Mouse (Mus musculus) spleen, adult 2 months (tissue): Measurements from ENCODE around the gene Gse1.

Experiments
- CTCF ChIP-seq: fragments of 200-500 bp; IDR thresholded peaks from 2 replicates; pipeline ENCODE4 v1.5.1; 2011; ENCODE audit warnings: mild to moderate bottlenecking, inconsistent platforms; ENCODE audit not compliant: insufficient read depth, insufficient read length, insufficient replicate concordance; ENCODE audit errors: extremely low read depth
- POLR2A ChIP-seq: fragments of 200-500 bp; IDR thresholded peaks from 2 replicates; pipeline ENCODE4 v1.6.1; 2011; ENCODE audit warnings: low read depth, low read length, inconsistent platforms

GRCm38 (mm10) chr8:120610824-120611223, 382.6 kb downstream of the Gse1 start:
- TF ChIP-seq POLR2A = no peak
- no peak for TF ChIP-seq CTCF
